Mouse (Mus musculus) lung, postnatal 0 days (tissue): Measurements from ENCODE around the gene Banf2.

ENCODE experiments used
- CTCF ChIP-seq: IDR thresholded peaks from 2 replicates; pipeline ENCODE4 v1.5.1; 2016; ENCODE audit warnings: antibody characterized with exemption, mild to moderate bottlenecking
- EP300 ChIP-seq: IDR thresholded peaks from 2 replicates; pipeline ENCODE4 v1.6.1; 2016; ENCODE audit warnings: antibody characterized with exemption, mild to moderate bottlenecking, control low read depth

- no peak for TF ChIP-seq CTCF
- no peak for TF ChIP-seq EP300
Measured at GRCm38 (mm10) chr2:144002229-144002984, 30.5 kb upstream of the Banf2 start.
